Mouse (Mus musculus): ENCODE data around the gene Dgkb. TPM values are rescaled to one million over a fixed set of nuclear protein-coding genes. Genes with fewer than 3 reads are reported as not detected.

The Dgkb gene
- 1 to 10 TPM; 1.1 to 1.6 TPM for total RNA-seq (2021)
- long read RNA-seq, experiment 1, partial matches to known transcripts, result 0 of 1 reads
- long read RNA-seq, experiment 1, other reads (novel, unspliced or antisense), result 1 of 1 reads
- long read RNA-seq, experiment 2, result 0 reads

DNA sequence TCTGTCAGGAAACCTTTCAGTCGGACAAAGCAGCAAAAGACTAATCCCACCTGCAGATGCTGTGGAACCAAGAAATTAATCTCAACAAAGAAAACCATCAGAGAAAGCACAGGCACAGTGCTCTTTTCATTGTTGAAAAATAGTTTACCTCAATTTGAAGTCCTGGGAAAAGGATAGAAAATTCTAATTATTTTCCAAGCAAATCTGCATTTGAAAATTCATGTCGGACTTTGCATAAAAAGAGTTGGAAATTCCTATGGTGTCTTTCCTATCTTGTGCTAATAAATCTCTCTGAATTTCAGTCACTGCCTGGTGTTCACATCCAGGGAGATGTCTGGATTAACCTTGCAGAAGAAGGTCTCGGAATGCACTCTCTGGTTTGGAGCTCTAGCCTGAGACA lies at the start of gene Dgkb:
Gene Dgkb (plus strand): TSS at position 301 of the 400 bp plus-strand sequence.
- no peak for DNase-seq
- intact Hi-C loops (cut with DNase I; ENCODE audit: low total_unique reads), result no loop called here

DNA sequence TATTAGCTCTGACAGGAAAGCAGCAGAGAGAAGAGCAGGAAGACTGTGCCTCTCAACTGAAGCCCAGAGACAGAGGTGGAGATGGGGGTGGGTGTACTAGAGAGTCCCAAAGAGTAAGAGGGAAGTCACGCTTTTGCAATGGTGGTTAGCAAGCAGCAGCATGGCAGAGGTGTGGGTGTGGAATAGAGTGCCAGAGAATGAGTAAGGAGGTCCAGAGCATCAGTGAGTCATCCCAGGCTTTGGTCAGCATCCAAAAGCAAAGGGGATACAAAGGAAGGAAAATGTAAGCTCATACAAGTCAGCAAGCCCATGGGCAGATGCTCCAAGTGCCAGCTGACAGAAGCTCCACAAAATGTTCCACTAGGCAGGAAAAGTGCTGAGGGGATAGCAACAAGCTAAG lies 47.7 kb upstream of the Dgkb start:
- no peak for DNase-seq
- intact Hi-C loops (cut with DNase I; ENCODE audit: low total_unique reads), result no loop called here

GRCm38 (mm10) chr12:37773681-37774357 lies 43.7 kb upstream of the Dgkb start:
- DNase-seq, result peak; percentile 21
- intact Hi-C loops (cut with DNase I; ENCODE audit: low total_unique reads), result no loop called here

DNA sequence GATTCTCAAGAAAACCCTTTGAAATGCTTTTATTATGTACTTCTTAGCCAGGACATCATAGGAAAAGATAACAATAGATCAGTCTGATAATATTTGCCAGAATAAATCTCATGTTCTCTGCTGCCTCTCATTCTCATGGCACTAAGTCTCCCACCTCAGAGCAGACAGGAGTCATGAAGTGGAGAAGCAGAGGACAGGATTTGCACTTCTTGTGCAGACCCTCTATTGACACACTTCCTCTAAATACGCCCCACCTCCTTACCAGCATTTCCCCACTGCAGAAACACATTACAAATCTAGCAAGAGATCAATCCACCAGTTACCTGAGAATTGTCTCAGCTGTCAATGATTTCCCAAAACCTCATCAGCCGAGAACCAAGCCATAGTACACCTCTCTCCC lies 42.9 kb upstream of the Dgkb start:
- intact Hi-C loops (cut with DNase I; ENCODE audit: low total_unique reads), result no loop called here
- no peak for DNase-seq

GRCm38 (mm10) chr12:37796265-37796928 lies 21.1 kb upstream of the Dgkb start:
- intact Hi-C loops (cut with DNase I; ENCODE audit: low total_unique reads), result no loop called here
- DNase-seq, result no peak

DNA sequence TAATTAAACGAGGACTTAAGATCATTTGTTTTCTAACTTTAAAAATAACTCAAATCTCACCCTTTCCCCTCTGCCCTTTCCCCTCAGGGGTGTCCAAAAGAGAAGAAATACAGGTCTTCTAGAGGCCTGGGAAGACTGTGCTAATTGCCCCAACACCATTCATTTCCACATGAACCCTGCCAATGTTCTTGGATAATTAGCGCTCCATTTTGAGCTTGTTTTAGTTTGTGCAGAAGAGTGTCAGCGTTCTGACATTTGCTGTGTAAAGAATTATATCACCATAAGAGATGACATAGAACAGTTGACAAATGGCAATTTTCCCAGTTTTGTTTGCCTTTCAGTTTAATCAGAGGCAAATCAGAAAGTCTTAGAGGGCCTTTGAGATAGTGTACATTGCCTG lies 3.4 kb upstream of the Dgkb start:
- intact Hi-C loops (cut with DNase I; ENCODE audit: low total_unique reads), result no loop called here
- no peak for DNase-seq

GRCm38 (mm10) chr12:37821052-37821810 lies 3.7 kb downstream of the Dgkb start:
- intact Hi-C loops (cut with DNase I; ENCODE audit: low total_unique reads), result no loop called here
- no peak for DNase-seq

- intact Hi-C loops (cut with DNase I; ENCODE audit: low total_unique reads), result no loop called here
- peak; percentile 8 for DNase-seq
Measured at GRCm38 (mm10) chr12:37880042-37881017, 62.8 kb downstream of the Dgkb start.

- intact Hi-C loops (cut with DNase I; ENCODE audit: low total_unique reads), result no loop called here
- no peak for DNase-seq
Measured at GRCm38 (mm10) chr12:37881376-37881775, 63.9 kb downstream of the Dgkb start.

GRCm38 (mm10) chr12:37882796-37883195 lies 65.3 kb downstream of the Dgkb start:
- DNase-seq, result no peak
- intact Hi-C loops (cut with DNase I; ENCODE audit: low total_unique reads), result no loop called here

DNA sequence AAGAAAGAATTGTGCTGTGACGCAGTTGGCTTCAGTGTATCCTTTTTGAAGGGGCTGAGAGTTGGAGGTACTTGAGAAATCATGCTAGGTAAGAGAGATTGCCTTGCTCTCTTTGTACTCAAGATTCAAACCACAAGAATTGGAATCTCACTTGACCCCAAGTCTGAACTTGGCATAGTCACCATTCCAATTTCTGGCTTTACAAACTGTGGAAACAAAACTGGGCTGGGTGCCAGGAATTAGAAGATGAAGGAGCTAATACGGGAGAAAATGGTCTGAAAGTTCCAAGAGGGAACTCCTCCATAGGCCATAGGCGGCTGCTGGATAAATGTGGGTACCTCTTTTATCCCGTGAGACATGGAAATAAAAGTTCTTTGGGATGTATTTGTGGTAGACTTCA lies 66.3 kb downstream of the Dgkb start:
- no peak for DNase-seq
- intact Hi-C loops (cut with DNase I; ENCODE audit: low total_unique reads), result no loop called here

GRCm38 (mm10) chr12:37888591-37888990 lies 71.1 kb downstream of the Dgkb start:
- intact Hi-C loops (cut with DNase I; ENCODE audit: low total_unique reads), result no loop called here
- no peak for DNase-seq

DNA sequence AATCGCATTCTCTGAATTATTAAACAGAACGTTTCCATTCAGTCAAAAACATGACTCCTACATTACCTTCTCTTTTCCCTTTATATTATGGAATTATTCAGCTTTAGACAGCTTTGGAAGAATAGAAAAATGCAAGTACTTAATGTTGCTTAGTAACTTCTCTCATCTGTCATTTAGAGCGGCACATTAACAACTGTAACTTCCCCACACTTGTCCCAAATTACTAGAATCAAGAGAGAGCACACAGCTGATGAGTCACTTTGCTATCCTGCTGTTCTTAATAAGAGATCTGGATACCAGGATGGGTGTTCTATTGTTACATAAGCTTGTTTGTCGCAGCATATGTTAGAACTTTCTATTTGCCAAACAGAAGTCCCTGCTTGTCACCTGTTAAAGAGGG lies 71.9 kb downstream of the Dgkb start:
- no peak for DNase-seq
- intact Hi-C loops (cut with DNase I; ENCODE audit: low total_unique reads), result no loop called here

- intact Hi-C loops (cut with DNase I; ENCODE audit: low total_unique reads), result no loop called here
- DNase-seq, result no peak
Measured at GRCm38 (mm10) chr12:37891336-37891735, 73.8 kb downstream of the Dgkb start.

- no peak for DNase-seq
- intact Hi-C loops (cut with DNase I; ENCODE audit: low total_unique reads), result no loop called here
Measured at GRCm38 (mm10) chr12:37942163-37942562, 124.6 kb downstream of the Dgkb start.

- intact Hi-C loops (cut with DNase I; ENCODE audit: low total_unique reads), result no loop called here
Measured at GRCm38 (mm10) chr12:37956193-37956592, 138.7 kb downstream of the Dgkb start.

DNA sequence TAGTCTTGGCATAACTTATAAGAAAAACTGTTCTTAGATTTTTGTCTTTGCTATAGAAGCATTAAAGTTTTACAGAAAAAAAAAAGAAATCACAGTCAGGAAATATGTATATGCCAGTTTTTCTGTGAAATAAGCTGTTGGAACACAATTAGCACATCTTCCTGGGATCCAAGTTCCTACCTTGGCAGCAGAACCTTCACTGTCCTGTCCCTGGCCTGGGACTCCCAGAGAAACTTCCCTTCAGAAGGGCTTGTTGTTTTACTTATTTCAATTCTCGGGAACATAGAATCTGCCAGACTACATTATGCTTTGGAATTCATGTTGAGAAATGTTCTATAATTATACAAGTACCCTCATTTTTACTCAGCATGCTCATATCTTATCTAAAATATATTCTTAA lies 154.0 kb downstream of the Dgkb start:
- intact Hi-C loops (cut with DNase I; ENCODE audit: low total_unique reads), result no loop called here
- no peak for DNase-seq

More at GRCm38 (mm10) chr12:37956193-37956592, 138.7 kb downstream of the Dgkb start:
- no peak for DNase-seq

DNA sequence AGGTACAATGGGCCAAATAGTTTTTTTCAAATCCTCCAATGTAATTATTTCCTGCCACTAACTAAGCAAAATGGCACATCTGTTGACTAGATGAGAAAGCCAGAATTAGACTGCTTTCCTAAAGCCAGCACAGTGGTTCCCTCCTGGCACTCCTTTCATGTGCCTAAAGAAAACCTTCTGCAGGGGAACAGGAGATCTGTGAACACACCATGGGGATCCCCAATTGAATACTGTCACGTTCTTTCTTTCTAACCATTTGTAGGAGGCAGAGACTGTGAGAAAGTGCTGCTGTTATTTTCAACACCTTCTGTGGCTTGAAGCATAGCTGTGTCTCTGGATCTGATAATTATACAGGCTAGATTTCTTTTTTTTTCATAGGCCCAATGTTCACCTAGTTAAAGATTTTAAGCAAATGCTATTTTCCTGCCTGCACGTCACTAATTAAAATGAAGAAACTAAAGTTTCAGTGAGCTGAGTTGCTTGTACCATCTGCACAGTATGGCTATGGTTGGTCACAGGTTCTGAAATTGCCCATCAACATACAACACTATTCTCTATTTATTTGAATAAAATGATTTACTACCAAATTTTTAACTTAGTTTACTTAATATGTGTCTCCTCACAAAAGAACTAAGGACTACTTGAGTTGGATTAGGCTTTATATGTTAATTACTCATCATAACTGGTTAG lies 161.1 kb downstream of the Dgkb start:
- DNase-seq, result no peak
- intact Hi-C loops (cut with DNase I; ENCODE audit: low total_unique reads), result no loop called here

DNA sequence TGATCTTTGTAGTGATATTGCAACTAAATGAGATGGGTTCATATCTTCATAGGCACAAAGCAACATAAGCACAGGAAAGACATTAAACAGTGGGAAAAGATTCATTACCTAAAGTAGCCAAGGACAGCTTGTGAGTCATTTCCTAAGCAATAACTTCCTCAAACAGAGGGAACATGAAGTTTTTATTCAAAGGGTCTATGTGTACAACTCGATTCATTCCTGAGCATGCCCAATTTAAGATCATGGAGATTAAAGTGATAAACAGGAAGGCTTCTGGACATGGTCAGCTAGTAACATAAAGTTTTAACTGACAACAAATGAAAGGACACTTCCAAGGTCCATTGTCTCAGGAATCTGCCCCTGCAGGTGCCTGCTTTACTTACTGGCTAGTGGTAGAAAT lies 167.8 kb downstream of the Dgkb start:
- intact Hi-C loops (cut with DNase I; ENCODE audit: low total_unique reads), result no loop called here
- no peak for DNase-seq

Data from gastrocnemius, postnatal 14 days (tissue).